Mouse (Mus musculus): ENCODE measurements around the gene Olfr905.

DNA sequence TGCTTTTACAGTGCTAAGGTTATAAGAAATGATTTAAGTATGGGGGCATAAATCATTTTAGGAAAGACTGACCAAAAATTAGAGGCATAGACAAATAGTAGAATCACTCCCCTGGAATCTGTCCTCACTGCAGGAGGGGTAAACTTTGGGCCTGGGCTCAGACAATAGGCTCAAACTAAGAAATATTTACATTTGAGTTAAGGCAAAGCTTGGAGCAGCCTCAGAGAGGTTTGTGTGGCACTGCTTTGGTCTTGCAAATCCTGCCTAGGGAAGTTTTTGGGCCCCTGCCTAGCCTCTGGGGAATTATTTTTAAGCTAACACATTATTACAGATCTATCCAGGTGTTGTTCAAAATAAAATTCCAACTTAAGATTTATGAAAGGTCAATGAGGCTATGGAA is 47.1 kb upstream of the Olfr905 start:
- no peak for TF ChIP-seq CTCF (conservative IDR thresholded peaks at IDR 0.05; ENCODE audit: insufficient read depth, insufficient read length, low read depth, low read length)
- no peak for TF ChIP-seq POLR2A (IDR thresholded peaks at IDR 0.05; ENCODE audit: low read depth, low read length)

Measured in kidney, adult 2 months (tissue).